Mouse (Mus musculus): Measurements from ENCODE around the gene Barx1. TPM values are rescaled to one million over a fixed set of nuclear protein-coding genes. Genes with fewer than 3 reads are reported as not detected.
A peak's percentile ranks its signal among the peaks of the same experiment; 100 is the strongest.

The Barx1 gene
- polyA plus RNA-seq, 1 experiment from 2014 or later, result 1.3 TPM

DNA sequence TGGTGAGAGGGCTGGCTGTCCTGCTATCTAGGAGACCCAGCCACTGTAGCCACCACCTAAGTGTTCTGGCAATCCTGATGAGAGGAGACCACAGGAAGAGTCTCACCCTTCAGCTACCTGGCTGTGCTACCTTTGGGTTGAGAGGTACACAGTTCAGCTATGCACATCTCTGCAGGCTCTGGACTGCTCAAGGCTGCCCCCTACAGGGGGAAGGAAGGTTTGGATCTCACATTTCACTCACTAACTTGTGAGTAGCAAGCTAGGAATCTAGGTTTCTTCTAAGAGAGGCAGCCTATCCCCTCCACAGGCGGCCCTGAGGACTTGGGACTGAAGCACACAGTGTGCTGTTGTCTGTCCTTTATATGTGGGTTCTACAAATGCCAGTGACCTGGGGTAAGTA is 16.6 kb downstream of the Barx1 start:
- peaks cover 5% of the 10 kb centered on the region; the same call in 1 of the 2 replicates for H3K27me3 ChIP-seq (ENCODE audit: control insufficient read depth, insufficient read depth, low read length)
- ATAC-seq (ENCODE audit: insufficient number of reproducible peaks, low FRiP score, low TSS enrichment, low read depth) (no peak), DNase-seq (ENCODE audit: low spot score) (peak; percentile 63)

DNA sequence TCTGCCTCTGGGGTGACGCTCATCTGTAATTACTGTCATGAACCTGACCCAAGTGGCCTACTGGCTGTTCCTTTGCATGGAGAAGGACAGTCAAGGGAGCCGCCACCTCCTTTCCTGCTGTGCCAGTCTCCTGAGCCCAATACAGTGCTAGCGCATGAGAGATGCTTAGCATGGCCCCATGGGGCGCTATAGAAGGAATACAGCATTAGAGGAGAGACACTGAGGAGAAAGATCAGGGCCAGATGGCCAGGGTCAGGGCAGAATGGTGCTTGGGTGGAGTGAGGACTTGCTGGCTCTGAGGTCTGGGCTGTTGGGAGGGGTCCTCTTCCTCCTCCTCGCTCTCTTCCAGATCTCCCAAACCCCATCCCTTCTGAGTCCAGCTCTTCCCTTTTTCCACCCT is 23.9 kb downstream of the Barx1 start:
- WGBS, result 42% methylated on average over 5 of the region's 5 CpGs
- ATAC-seq (ENCODE audit: insufficient number of reproducible peaks, low FRiP score, low TSS enrichment, low read depth), result no peak

More for the DNA sequence above, 16.6 kb downstream of the Barx1 start:
- no peak overlapping the region for H3K9ac ChIP-seq (ENCODE audit: low read length)
- WGBS, result 38% methylated on average over 1 of the region's 1 CpGs
- H3K4me3 ChIP-seq (ENCODE audit: low read depth, low read length), result no peak overlapping the region
- no peaks in the 10 kb centered on the region for H3K36me3 ChIP-seq (ENCODE audit: control insufficient read depth, insufficient read depth, low read length)
- peaks cover 4% of the 10 kb centered on the region; the same call in 1 of the 2 replicates for H3K4me1 ChIP-seq (ENCODE audit: control insufficient read depth, insufficient read depth, low read length)
- no peaks in the 10 kb centered on the region for H3K9me3 ChIP-seq (ENCODE audit: control insufficient read depth, low read length)
- no peak overlapping the region for H3K27ac ChIP-seq (replicated peaks; ENCODE audit: low read depth, low read length)
- no peak overlapping the region for H3K4me2 ChIP-seq (ENCODE audit: low read depth, severe bottlenecking)

GRCm38 (mm10) chr13:48691991-48692390 is 29.2 kb downstream of the Barx1 start:
- Histone ChIP-seq H3K4me3 (ENCODE audit: low read depth, low read length) (no peak overlapping the region), H3K9ac (ENCODE audit: low read length) (no peak overlapping the region), H3K4me1 (ENCODE audit: control insufficient read depth, insufficient read depth, low read length) (peaks cover 20% of the 10 kb centered on the region), H3K4me2 (ENCODE audit: low read depth, severe bottlenecking) (no peak overlapping the region), H3K36me3 (ENCODE audit: control insufficient read depth, insufficient read depth, low read length) (no peaks in the 10 kb centered on the region), H3K27me3 (ENCODE audit: control insufficient read depth, insufficient read depth, low read length) (0 out of 2 replicates have a peak, but pooled peaks cover 2% of the 10 kb centered on the region), H3K27ac (replicated peaks; ENCODE audit: low read depth, low read length) (no peak overlapping the region), H3K9me3 (ENCODE audit: control insufficient read depth, low read length) (no peaks in the 10 kb centered on the region)
- 50% methylated on average over 2 of the region's 2 CpGs for WGBS
- ATAC-seq (ENCODE audit: insufficient number of reproducible peaks, low FRiP score, low TSS enrichment, low read depth), result no peak
- no peak for DNase-seq (ENCODE audit: low spot score)

More for the DNA sequence above, 23.9 kb downstream of the Barx1 start:
- Histone ChIP-seq H3K4me1 (ENCODE audit: control insufficient read depth, insufficient read depth, low read length) (peaks cover 4% of the 10 kb centered on the region; the same call in 1 of the 2 replicates), H3K9me3 (ENCODE audit: control insufficient read depth, low read length) (no peaks in the 10 kb centered on the region), H3K36me3 (ENCODE audit: control insufficient read depth, insufficient read depth, low read length) (no peaks in the 10 kb centered on the region), H3K9ac (ENCODE audit: low read length) (no peak overlapping the region), H3K27me3 (ENCODE audit: control insufficient read depth, insufficient read depth, low read length) (no peaks in the 10 kb centered on the region), H3K4me2 (ENCODE audit: low read depth, severe bottlenecking) (no peak overlapping the region), H3K4me3 (ENCODE audit: low read depth, low read length) (no peak overlapping the region), H3K27ac (replicated peaks; ENCODE audit: low read depth, low read length) (no peak overlapping the region)
- no peak for DNase-seq (ENCODE audit: low spot score)

GRCm38 (mm10) chr13:48694090-48695064 is 31.6 kb downstream of the Barx1 start:
- Histone ChIP-seq H3K4me3 (ENCODE audit: low read depth, low read length) (no peak overlapping the region; the same call in 1 of the 2 replicates), H3K36me3 (ENCODE audit: control insufficient read depth, insufficient read depth, low read length) (no peaks in the 10 kb centered on the region), H3K4me1 (ENCODE audit: control insufficient read depth, insufficient read depth, low read length) (peaks cover 20% of the 10 kb centered on the region), H3K9ac (ENCODE audit: low read length) (no peak overlapping the region; the same call in 1 of the 2 replicates), H3K9me3 (ENCODE audit: control insufficient read depth, low read length) (no peaks in the 10 kb centered on the region), H3K27me3 (ENCODE audit: control insufficient read depth, insufficient read depth, low read length) (0 out of 2 replicates have a peak, but pooled peaks cover 2% of the 10 kb centered on the region), H3K27ac (replicated peaks; ENCODE audit: low read depth, low read length) (0 out of 2 replicates have a peak overlapping the region, but pooled peaks have one; percentile 71), H3K4me2 (ENCODE audit: low read depth, severe bottlenecking) (no peak overlapping the region)
- 35% methylated on average over 27 of the region's 27 CpGs for WGBS
- ATAC-seq (ENCODE audit: insufficient number of reproducible peaks, low FRiP score, low TSS enrichment, low read depth) (peak; percentile 55), DNase-seq (ENCODE audit: low spot score) (peak; percentile 54)

DNA sequence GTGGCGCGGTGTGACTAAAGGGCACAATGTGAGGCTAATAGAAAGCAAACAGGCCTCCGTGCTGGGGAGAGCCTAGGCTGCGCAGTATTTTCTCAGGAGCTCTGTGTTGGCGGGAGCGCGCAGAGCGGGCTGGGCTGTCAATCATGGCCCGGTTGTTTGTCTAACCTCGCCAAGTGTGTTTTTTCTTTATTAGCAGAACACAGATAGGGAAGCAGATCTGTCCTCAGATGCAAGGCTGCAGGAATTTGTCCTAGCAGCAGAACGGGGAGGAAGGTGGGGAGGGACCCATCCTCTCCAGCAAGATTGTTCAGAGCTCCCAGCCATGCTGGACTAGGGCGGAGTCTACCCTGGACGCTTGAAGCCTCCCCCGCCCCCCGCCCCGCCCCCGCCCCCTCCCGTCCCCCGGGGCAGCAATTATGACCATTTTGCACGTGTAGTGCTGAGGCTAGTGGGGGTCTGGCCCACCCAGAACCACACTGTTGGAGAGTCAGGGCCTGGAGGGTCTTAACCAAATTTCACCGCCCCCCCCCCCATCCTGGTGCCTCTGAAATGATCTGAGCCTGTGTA is 43.7 kb downstream of the Barx1 start:
- H3K9ac ChIP-seq (ENCODE audit: low read length), result peak overlapping the region; percentile 34; the same call in 1 of the 2 replicates
- H3K4me1 ChIP-seq (ENCODE audit: control insufficient read depth, insufficient read depth, low read length), result 0 out of 2 replicates have a peak, but pooled peaks cover 8% of the 10 kb centered on the region
- peak overlapping the region; percentile 32 for H3K4me3 ChIP-seq (ENCODE audit: low read depth, low read length)
- peak; percentile 65 for DNase-seq (ENCODE audit: low spot score)
- H3K27me3 ChIP-seq (ENCODE audit: control insufficient read depth, insufficient read depth, low read length), result no peaks in the 10 kb centered on the region
- peak; percentile 70; the same call in 1 of the 2 replicates for ATAC-seq (ENCODE audit: insufficient number of reproducible peaks, low FRiP score, low TSS enrichment, low read depth)
- H3K9me3 ChIP-seq (ENCODE audit: control insufficient read depth, low read length), result no peaks in the 10 kb centered on the region
- no peak overlapping the region for H3K27ac ChIP-seq (replicated peaks; ENCODE audit: low read depth, low read length)
- peak overlapping the region; percentile 55 for H3K4me2 ChIP-seq (ENCODE audit: low read depth, severe bottlenecking)
- H3K36me3 ChIP-seq (ENCODE audit: control insufficient read depth, insufficient read depth, low read length), result no peaks in the 10 kb centered on the region
- 2% methylated on average over 20 of the region's 21 CpGs for WGBS

DNA sequence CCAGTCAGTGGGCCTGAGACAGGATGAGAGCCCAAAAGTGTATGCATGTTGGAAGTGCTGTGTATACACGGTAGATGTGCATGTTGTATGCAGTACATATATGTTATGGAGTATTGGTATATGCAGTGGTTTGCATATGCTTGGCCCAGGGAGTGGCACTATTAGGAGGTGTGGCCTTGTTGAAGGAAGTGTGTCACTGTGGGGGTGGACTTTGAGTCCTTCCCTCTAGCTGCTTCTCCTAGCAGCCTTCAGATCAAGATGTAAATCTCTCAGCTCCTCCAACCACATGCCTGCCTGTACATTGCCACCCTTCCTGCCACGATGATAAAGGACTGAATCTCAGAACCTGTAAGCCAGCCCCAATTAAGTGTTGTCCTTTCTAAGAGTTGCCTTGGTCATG is 49.9 kb downstream of the Barx1 start:
- ATAC-seq (ENCODE audit: insufficient number of reproducible peaks, low FRiP score, low TSS enrichment, low read depth) (no peak), DNase-seq (ENCODE audit: low spot score) (no peak)
- Histone ChIP-seq H3K4me2 (ENCODE audit: low read depth, severe bottlenecking) (no peak overlapping the region), H3K4me3 (ENCODE audit: low read depth, low read length) (no peak overlapping the region), H3K4me1 (ENCODE audit: control insufficient read depth, insufficient read depth, low read length) (peaks cover 8% of the 10 kb centered on the region), H3K27me3 (ENCODE audit: control insufficient read depth, insufficient read depth, low read length) (no peaks in the 10 kb centered on the region), H3K9me3 (ENCODE audit: control insufficient read depth, low read length) (no peaks in the 10 kb centered on the region), H3K27ac (replicated peaks; ENCODE audit: low read depth, low read length) (no peak overlapping the region), H3K36me3 (ENCODE audit: control insufficient read depth, insufficient read depth, low read length) (no peaks in the 10 kb centered on the region), H3K9ac (ENCODE audit: low read length) (no peak overlapping the region)
- 71% methylated on average over 2 of the region's 2 CpGs for WGBS

DNA sequence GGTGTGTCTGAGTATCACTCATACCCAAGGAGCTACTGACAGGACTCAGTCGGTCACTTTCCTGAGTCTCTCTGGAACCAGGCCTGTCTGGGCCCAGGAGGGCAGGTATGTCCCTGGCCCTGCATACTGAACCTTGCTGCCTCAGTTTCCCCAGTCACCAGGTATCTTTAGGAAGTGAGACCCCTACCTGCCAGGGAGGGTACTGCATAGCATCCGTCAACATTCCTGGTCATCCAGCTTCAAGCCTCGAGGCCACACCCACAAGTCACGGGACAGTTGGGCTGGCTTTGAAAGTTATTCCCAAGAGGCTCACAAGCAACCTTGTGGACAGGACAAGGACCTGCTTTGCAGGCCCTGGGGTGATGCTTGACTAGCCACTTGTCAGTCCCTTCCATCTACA is 53.3 kb downstream of the Barx1 start:
- Histone ChIP-seq H3K4me2 (ENCODE audit: low read depth, severe bottlenecking) (no peak overlapping the region), H3K36me3 (ENCODE audit: control insufficient read depth, insufficient read depth, low read length) (no peaks in the 10 kb centered on the region), H3K4me1 (ENCODE audit: control insufficient read depth, insufficient read depth, low read length) (peaks cover 8% of the 10 kb centered on the region), H3K9ac (ENCODE audit: low read length) (no peak overlapping the region), H3K27me3 (ENCODE audit: control insufficient read depth, insufficient read depth, low read length) (no peaks in the 10 kb centered on the region), H3K9me3 (ENCODE audit: control insufficient read depth, low read length) (no peaks in the 10 kb centered on the region), H3K4me3 (ENCODE audit: low read depth, low read length) (no peak overlapping the region), H3K27ac (replicated peaks; ENCODE audit: low read depth, low read length) (no peak overlapping the region)
- 51% methylated on average over 4 of the region's 4 CpGs for WGBS
- peak; percentile 56 for DNase-seq (ENCODE audit: low spot score)
- no peak for ATAC-seq (ENCODE audit: insufficient number of reproducible peaks, low FRiP score, low TSS enrichment, low read depth)
